Mouse (Mus musculus) layer of hippocampus, adult 18-20 months (tissue): Measurements from ENCODE around the gene Mup18. TPM values are rescaled to one million over a fixed set of nuclear protein-coding genes. Genes with fewer than 3 reads are reported as not detected.
"Not testable (repeated sequence)": the region's sequence is repeated elsewhere in the genome, so short reads cannot be mapped to it uniquely, and the experiment has no call there.

Experiments
- DNase-seq, 2 experiments: peaks; one replicate each; pipeline ENCODE4 v3.0.0; 2022; ENCODE audit warnings: low spot score in 2 of 2
- long read RNA-seq: library from polyadenylated mRNA; stranded (forward); transcript quantifications from one replicate; pipeline ENCODE4 v2.0.0, GENCODE M21; 2021
- total RNA-seq, 2 experiments: library from RNA; stranded (reverse); gene quantifications; 2 replicates each; pipeline ENCODE4 v1.2.3; 2021

Mup18 gene
- not detected for total RNA-seq
- long read RNA-seq = 0 reads

DNA sequence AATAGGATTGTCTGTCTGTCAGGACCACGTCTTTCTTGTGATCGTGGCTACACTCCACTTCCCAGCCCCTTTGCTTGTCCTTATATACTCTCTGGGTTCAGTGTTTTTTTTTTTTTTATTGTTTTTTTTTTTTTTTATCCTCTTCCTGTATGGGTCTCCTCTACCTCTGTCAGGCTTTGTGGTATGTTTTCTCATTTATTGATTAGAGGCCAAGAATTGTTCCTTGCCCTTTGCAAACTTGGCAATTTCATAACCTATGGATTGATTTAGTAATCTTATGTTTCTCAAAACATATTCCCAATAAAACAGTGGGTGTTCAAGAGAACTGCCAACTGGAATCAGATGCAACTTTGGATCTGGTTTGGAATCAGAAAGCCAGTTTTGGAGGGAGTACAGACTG lies at the start of gene Mup18:
TSS of gene Mup18 (minus strand) at position 101 of the 400 bp plus-strand sequence.
- not testable (repeated sequence) for DNase-seq

DNA sequence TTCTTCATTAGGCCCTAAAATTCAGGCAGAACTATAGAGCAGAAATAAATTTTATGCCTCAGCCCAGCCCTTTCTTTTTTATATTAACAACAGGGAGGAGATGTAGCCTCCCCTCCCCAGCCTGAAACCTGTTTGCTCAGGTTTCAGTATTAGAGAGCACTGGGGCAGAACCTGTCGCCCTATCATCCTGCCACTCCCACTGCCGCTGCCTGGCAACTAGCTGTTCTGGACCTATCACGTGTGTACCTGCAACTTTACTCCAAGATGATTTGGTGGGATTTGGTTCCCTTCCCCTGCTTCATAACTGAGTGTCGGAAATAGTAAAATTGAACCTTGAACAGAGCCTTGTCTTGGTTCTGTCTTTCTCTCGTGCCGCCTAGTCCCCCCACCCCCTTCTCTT lies 40.4 kb upstream of the Mup18 start:
- DNase-seq = not testable (repeated sequence)

Other genes starting within 250 kb of the Mup18 start
- not detected for gene Mup15, start 234.4 kb downstream of the Mup18 start, total RNA-seq
- not detected for gene Mup16, start 154.6 kb downstream of the Mup18 start, total RNA-seq
- gene Mup17, start 78.3 kb downstream of the Mup18 start, total RNA-seq = not detected
- gene Mup19, start 108.1 kb upstream of the Mup18 start, total RNA-seq = not detected
- gene Mup5, start 161.1 kb upstream of the Mup18 start, total RNA-seq = not detected